Mouse (Mus musculus) bone marrow macrophage, adult 2 months (primary cell): ENCODE results near the gene Msl2.

Experiments used
- CTCF ChIP-seq: IDR thresholded peaks from 2 replicates; pipeline ENCODE4 v1.5.1; 2012; ENCODE audit warnings: low read depth, mild to moderate bottlenecking, low read length, moderate library complexity
- POLR2A ChIP-seq: IDR thresholded peaks from 2 replicates; pipeline ENCODE4 v1.6.1; 2012; ENCODE audit warnings: mild to moderate bottlenecking, low read depth, low read length, borderline replicate concordance

- TF ChIP-seq POLR2A (no peak), CTCF (no peak)
These were observed 40.4 kb downstream of the Msl2 start for GRCm38 (mm10) chr9:101114182-101114884.
